Mouse (Mus musculus) limb, embryonic 14.5 days (tissue): ENCODE measurements at regions not wholly inside any gene's neighbourhood (a gene's known extent, or its start where the extent isn't known, plus 50 kb on each side); places are given as distances from the start of the nearest gene placed in this dataset.

Experiments used
- ATAC-seq: fragments of 200-750 bp; cut with Nextera tagmentation; 2 replicates; pipeline ENCODE4 v1.8.0; 2017; ENCODE audit warnings: low read depth, moderate number of reproducible peaks, moderate TSS enrichment; ENCODE audit not compliant: low FRiP score
- DNase-seq: peaks from one replicate; pipeline ENCODE4 v3.0.0-alpha.2; 2015; ENCODE audit warnings: low spot score
- H3K27ac ChIP-seq: fragments of 300-500 bp; sonication (generic); replicated peaks from 2 replicates; pipeline ENCODE4 v1.5.1; 2014; ENCODE audit warnings: low read depth, mild to moderate bottlenecking, low read length, moderate library complexity, mixed read lengths
- H3K27me3 ChIP-seq: fragments of 300-500 bp; sonication (generic); 2 replicates; pipeline ENCODE4 v1.6.1; 2014; ENCODE audit warnings: low read length, mixed read lengths; ENCODE audit not compliant: control insufficient read depth, insufficient read depth
- H3K36me3 ChIP-seq: fragments of 300-500 bp; sonication (generic); 2 replicates; pipeline ENCODE4 v1.6.1; 2014; ENCODE audit warnings: mild to moderate bottlenecking, low read length, moderate library complexity, mixed read lengths; ENCODE audit not compliant: control insufficient read depth, insufficient read depth
- H3K4me1 ChIP-seq: fragments of 300-500 bp; sonication (generic); 2 replicates; pipeline ENCODE4 v1.6.1; 2014; ENCODE audit warnings: antibody characterized with exemption, low read length, mixed read lengths; ENCODE audit not compliant: control insufficient read depth, insufficient read depth
- H3K4me2 ChIP-seq: fragments of 300-500 bp; sonication (generic); replicated peaks from 2 replicates; pipeline ENCODE4 v1.6.1; 2014; ENCODE audit warnings: low read depth, mild to moderate bottlenecking, low read length, moderate library complexity; ENCODE audit not compliant: severe bottlenecking
- H3K4me3 ChIP-seq: fragments of 300-500 bp; sonication (generic); replicated peaks from 2 replicates; pipeline ENCODE4 v1.5.1; 2014; ENCODE audit warnings: low read length
- H3K9ac ChIP-seq: fragments of 300-500 bp; sonication (generic); 2 replicates; pipeline ENCODE4 v1.6.1; 2014; ENCODE audit warnings: mild to moderate bottlenecking, low read depth, low read length, moderate library complexity; ENCODE audit not compliant: severe bottlenecking
- H3K9me3 ChIP-seq: fragments of 300-500 bp; sonication (generic); 2 replicates; pipeline ENCODE4 v1.6.1; 2016; ENCODE audit warnings: low read length; ENCODE audit not compliant: control insufficient read depth
- POLR2A ChIP-seq: fragments of 200-500 bp; IDR thresholded peaks from 2 replicates; pipeline ENCODE4 v1.8.0; 2012; ENCODE audit warnings: inconsistent platforms, mild to moderate bottlenecking, moderate library complexity, borderline replicate concordance; ENCODE audit not compliant: insufficient read depth, insufficient read length; ENCODE audit errors: extremely low read depth
- WGBS: fragments of 180-500 bp; shearing (Covaris S2); extraction: QIAGEN DNeasy Blood & Tissue Kit; methylation state at CpG from one replicate; pipeline ENCODE4 v1.1.7; 2014; 5-methylcytosine and 5-hydroxymethylcytosine counted together

- Histone ChIP-seq H3K36me3 (no peaks in the 10 kb centered on the region), H3K27ac (no peak overlapping the region), H3K4me3 (no peak overlapping the region), H3K27me3 (no peaks in the 10 kb centered on the region), H3K9ac (no peak overlapping the region), H3K4me2 (no peak overlapping the region), H3K9me3 (no peaks in the 10 kb centered on the region), H3K4me1 (no peaks in the 10 kb centered on the region)
- WGBS: 70% methylated on average over 7 of the region's 7 CpGs
- no peak for TF ChIP-seq POLR2A
- ATAC-seq (no peak), DNase-seq (no peak)
These were observed 905.7 kb downstream of the Kcnma1 start for GRCm38 (mm10) chr14:23108590-23108989.

GRCm38 (mm10) chr14:23107466-23107865, 906.8 kb downstream of the Kcnma1 start:
- WGBS: 76% methylated on average over 4 of the region's 4 CpGs
- H3K9ac ChIP-seq: no peak overlapping the region
- no peak overlapping the region for H3K4me3 ChIP-seq
- no peaks in the 10 kb centered on the region for H3K9me3 ChIP-seq
- no peaks in the 10 kb centered on the region for H3K36me3 ChIP-seq
- no peak overlapping the region for H3K4me2 ChIP-seq
- H3K27me3 ChIP-seq: no peaks in the 10 kb centered on the region
- H3K4me1 ChIP-seq: no peaks in the 10 kb centered on the region
- H3K27ac ChIP-seq: no peak overlapping the region
- no peak for DNase-seq
- no peak for ATAC-seq
- no peak for TF ChIP-seq POLR2A
